Mouse (Mus musculus) layer of hippocampus, adult 9-10 months (tissue): ENCODE data around the gene Tmem265.
A peak's percentile ranks its signal among the peaks of the same experiment; 100 is the strongest.

Experiments
- DNase-seq: peaks from one replicate; pipeline ENCODE4 v3.0.0; 2022; ENCODE audit warnings: low spot score

The Tmem265 gene

GRCm38 (mm10) chr7:127588901-127589300 is 27.7 kb downstream of the Tmem265 start:
- no peak for DNase-seq

GRCm38 (mm10) chr7:127589637-127590036 is 28.4 kb downstream of the Tmem265 start:
- DNase-seq: no peak

- no peak for DNase-seq
Observed at GRCm38 (mm10) chr7:127591108-127591507, 29.9 kb downstream of the Tmem265 start.

GRCm38 (mm10) chr7:127592575-127592974 is 31.4 kb downstream of the Tmem265 start:
- DNase-seq: no peak

- DNase-seq: no peak
Observed at GRCm38 (mm10) chr7:127596747-127597146, 35.6 kb downstream of the Tmem265 start.

- no peak for DNase-seq
Observed at GRCm38 (mm10) chr7:127600612-127601011, 39.4 kb downstream of the Tmem265 start.

GRCm38 (mm10) chr7:127601735-127602134 is 40.5 kb downstream of the Tmem265 start:
- DNase-seq: no peak

GRCm38 (mm10) chr7:127602903-127603302 is 41.7 kb downstream of the Tmem265 start:
- no peak for DNase-seq

GRCm38 (mm10) chr7:127604256-127604655 is 43.1 kb downstream of the Tmem265 start:
- DNase-seq: no peak

GRCm38 (mm10) chr7:127607150-127607549 is 46.0 kb downstream of the Tmem265 start:
- DNase-seq: no peak

- DNase-seq: no peak
Observed at GRCm38 (mm10) chr7:127611011-127611410, 49.8 kb downstream of the Tmem265 start.

- no peak for DNase-seq
Observed at GRCm38 (mm10) chr7:127611561-127611960, 50.4 kb downstream of the Tmem265 start.

GRCm38 (mm10) chr7:127613501-127613900 is 52.3 kb downstream of the Tmem265 start:
- DNase-seq: no peak

GRCm38 (mm10) chr7:127614091-127614490 is 52.9 kb downstream of the Tmem265 start:
- no peak for DNase-seq

GRCm38 (mm10) chr7:127614511-127614890 is 53.3 kb downstream of the Tmem265 start:
- DNase-seq: no peak

- peak; percentile 31 for DNase-seq
Observed at GRCm38 (mm10) chr7:127614891-127615843, 54.0 kb downstream of the Tmem265 start, which contains the start of gene Zfp629. Gene Zfp629 (minus strand): TSS chr7:127615797.

GRCm38 (mm10) chr7:127616336-127616735 is 55.1 kb downstream of the Tmem265 start:
- no peak for DNase-seq
